Mouse (Mus musculus) liver, embryonic 15.5 days (tissue): ENCODE results near the gene Cox8b. TPM values are rescaled to one million over a fixed set of nuclear protein-coding genes. Genes with fewer than 3 reads are reported as not detected.

Source experiments
- ATAC-seq: fragments of 200-750 bp; cut with Nextera tagmentation; 2 replicates; pipeline ENCODE4 v1.8.0; 2017; ENCODE audit warnings: moderate number of reproducible peaks, mild to moderate bottlenecking, moderate library complexity; ENCODE audit not compliant: insufficient read depth
- H3K27ac ChIP-seq: fragments of 300-500 bp; sonication (generic); replicated peaks from 2 replicates; pipeline ENCODE4 v1.5.1; 2015; ENCODE audit warnings: mild to moderate bottlenecking, inconsistent platforms
- H3K27me3 ChIP-seq: fragments of 300-500 bp; sonication (generic); 2 replicates; pipeline ENCODE4 v1.6.1; 2015; ENCODE audit warnings: mild to moderate bottlenecking, inconsistent platforms
- H3K36me3 ChIP-seq: fragments of 300-500 bp; sonication (generic); replicated peaks from 2 replicates; pipeline ENCODE4 v1.6.1; 2015; ENCODE audit warnings: moderate library complexity, mild to moderate bottlenecking, inconsistent platforms
- H3K4me1 ChIP-seq: fragments of 300-500 bp; sonication (generic); replicated peaks from 2 replicates; pipeline ENCODE4 v1.6.1; 2015; ENCODE audit warnings: inconsistent platforms
- H3K4me2 ChIP-seq: fragments of 300-500 bp; sonication (generic); 2 replicates; pipeline ENCODE4 v1.6.1; 2015; ENCODE audit warnings: moderate library complexity, mild to moderate bottlenecking, inconsistent platforms
- H3K4me3 ChIP-seq: fragments of 300-500 bp; sonication (generic); replicated peaks from 2 replicates; pipeline ENCODE4 v1.5.1; 2015; ENCODE audit warnings: mild to moderate bottlenecking, inconsistent platforms
- H3K9ac ChIP-seq: fragments of 300-500 bp; sonication (generic); 2 replicates; pipeline ENCODE4 v1.6.1; 2015; ENCODE audit warnings: moderate library complexity, mild to moderate bottlenecking, inconsistent platforms
- H3K9me3 ChIP-seq: fragments of 300-500 bp; sonication (generic); replicated peaks from 2 replicates; pipeline ENCODE4 v1.6.1; 2016; ENCODE audit warnings: inconsistent platforms
- WGBS: fragments of 180-500 bp; shearing (Covaris S2); methylation state at CpG from one replicate; pipeline ENCODE4 v1.1.7; 2015; ENCODE audit warnings: mixed read lengths; ENCODE audit not compliant: insufficient replicate concordance; 5-methylcytosine and 5-hydroxymethylcytosine counted together
- polyA plus RNA-seq: library from polyadenylated mRNA; unstranded; fragments of >200 nt; fragmentation: Nextera tagmentation; extraction: Ambion mirVana; gene quantifications from 2 replicates; pipeline ENCODE4 v1.2.1, GENCODE M21; 2015

Gene Cox8b
- polyA plus RNA-seq, 1 experiment from 2014 or later, result 3.6 TPM

DNA sequence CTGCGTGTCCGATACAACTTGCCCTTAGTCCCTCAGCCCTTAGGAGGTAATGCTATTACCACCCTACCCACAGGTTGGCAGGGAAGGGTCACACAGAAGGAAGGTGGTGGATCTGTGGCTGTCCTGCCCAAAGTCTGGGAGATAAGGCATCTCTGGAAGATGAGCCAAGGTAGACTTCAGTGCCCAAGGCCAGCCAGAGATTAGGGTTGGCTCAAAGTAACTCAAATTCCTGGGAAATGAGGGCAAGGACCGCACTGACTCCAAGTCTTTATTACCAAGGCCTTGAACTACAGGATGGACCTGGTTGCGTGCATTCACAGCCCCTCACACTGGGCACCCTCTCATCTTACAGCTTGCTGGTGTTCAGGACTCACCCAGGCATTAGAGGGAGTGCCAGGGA is 48.3 kb downstream of the Cox8b start:
- WGBS, result 89% methylated on average over 4 of the region's 4 CpGs
- ATAC-seq, result no peak
- no peaks in the 10 kb centered on the region for H3K9me3 ChIP-seq
- H3K4me3 ChIP-seq, result no peak overlapping the region
- peaks cover 46% of the 10 kb centered on the region for H3K4me1 ChIP-seq
- no peak overlapping the region for H3K4me2 ChIP-seq
- no peak overlapping the region for H3K27ac ChIP-seq
- H3K36me3 ChIP-seq, result peaks cover 36% of the 10 kb centered on the region
- no peak overlapping the region for H3K9ac ChIP-seq
- H3K27me3 ChIP-seq, result peaks cover 6% of the 10 kb centered on the region; the same call in 1 of the 2 replicates

Other genes starting within 250 kb of the Cox8b start
- not detected in 2 replicates for gene Olfr539, start 240.5 kb downstream of the Cox8b start, polyA plus RNA-seq
- gene Olfr45, start 218.5 kb downstream of the Cox8b start, polyA plus RNA-seq, result not detected in 2 replicates
- not detected in 2 replicates for gene Olfr541, start 203.2 kb downstream of the Cox8b start, polyA plus RNA-seq
- gene Cyp2e1, start 136.7 kb downstream of the Cox8b start, polyA plus RNA-seq, result 0.46 and 0.75 TPM in 2 replicates
- 0.06 and 0.13 TPM in 2 replicates for gene Syce1, start 112.6 kb downstream of the Cox8b start, polyA plus RNA-seq
- 0.18 and 0.20 TPM in 2 replicates for gene Zfp941, start 78.3 kb downstream of the Cox8b start, polyA plus RNA-seq
- 24.7 and 26.8 TPM in 2 replicates for gene Urah, start 65.4 kb downstream of the Cox8b start, polyA plus RNA-seq
- not detected in 2 replicates for gene Scgb1c1, start 54.9 kb downstream of the Cox8b start, polyA plus RNA-seq
- gene Odf3, start 52.6 kb downstream of the Cox8b start, polyA plus RNA-seq, result not detected in 2 replicates
- not detected in 2 replicates for gene Gm45785, start 44.1 kb downstream of the Cox8b start, polyA plus RNA-seq
- 20.9 and 23.3 TPM in 2 replicates for gene Ric8a, start 43.5 kb downstream of the Cox8b start, polyA plus RNA-seq
- gene Bet1l, start 42.9 kb downstream of the Cox8b start, polyA plus RNA-seq, result 18.7 and 20.3 TPM in 2 replicates
- gene Psmd13, start 18.5 kb downstream of the Cox8b start, polyA plus RNA-seq, result 133 TPM in 2 replicates
- gene Sirt3, start 18.1 kb downstream of the Cox8b start, polyA plus RNA-seq, result 20.0 and 21.5 TPM in 2 replicates
- gene Nlrp6, start 20.5 kb upstream of the Cox8b start, polyA plus RNA-seq, result 4.8 and 7.0 TPM in 2 replicates
- 6.0 and 6.6 TPM in 2 replicates for gene Pgghg, start 40.9 kb upstream of the Cox8b start, polyA plus RNA-seq
- gene Ifitm5, start 49.8 kb upstream of the Cox8b start, polyA plus RNA-seq, result 0.39 and 0.68 TPM in 2 replicates
- gene Gm45717, start 55.5 kb upstream of the Cox8b start, polyA plus RNA-seq, result not detected in 2 replicates
- gene Ifitm2, start 55.5 kb upstream of the Cox8b start, polyA plus RNA-seq, result 384 and 401 TPM in 2 replicates
- gene Ifitm1, start 66.8 kb upstream of the Cox8b start, polyA plus RNA-seq, result 21.3 TPM in 2 replicates
- gene Ifitm3, start 110.3 kb upstream of the Cox8b start, polyA plus RNA-seq, result 84.9 and 98.1 TPM in 2 replicates
- gene Ifitm6, start 117.5 kb upstream of the Cox8b start, polyA plus RNA-seq, result 23.2 and 25.7 TPM in 2 replicates
- gene Gm17387, start 128.7 kb upstream of the Cox8b start, polyA plus RNA-seq, result not detected in 2 replicates
- 0.45 and 0.46 TPM in 2 replicates for gene B4galnt4, start 160.7 kb upstream of the Cox8b start, polyA plus RNA-seq
- 0.54 and 0.84 TPM in 2 replicates for gene Pkp3, start 177.8 kb upstream of the Cox8b start, polyA plus RNA-seq
- gene Sigirr, start 200.1 kb upstream of the Cox8b start, polyA plus RNA-seq, result 22.1 and 28.1 TPM in 2 replicates
- gene Ano9, start 217.4 kb upstream of the Cox8b start, polyA plus RNA-seq, result 0.99 and 1.5 TPM in 2 replicates
- 138 and 140 TPM in 2 replicates for gene Ptdss2, start 221.9 kb upstream of the Cox8b start, polyA plus RNA-seq